Mouse (Mus musculus): ENCODE data around the gene Dhdh.

GRCm38 (mm10) chr7:45490822-45491221 lies 2.2 kb upstream of the Dhdh start:
- TF ChIP-seq CTCF (IDR thresholded peaks at IDR 0.05; ENCODE audit: low read depth) (no peak), EP300 (IDR thresholded peaks at IDR 0.05; ENCODE audit: low read depth) (no peak)

Measured in liver, embryonic 14.5 days (tissue).